Mouse (Mus musculus): ENCODE measurements around the gene Cdk7.
"Not testable (repeated sequence)": the region's sequence is repeated elsewhere in the genome, so short reads cannot be mapped to it uniquely, and the experiment has no call there.

Cdk7 gene

DNA sequence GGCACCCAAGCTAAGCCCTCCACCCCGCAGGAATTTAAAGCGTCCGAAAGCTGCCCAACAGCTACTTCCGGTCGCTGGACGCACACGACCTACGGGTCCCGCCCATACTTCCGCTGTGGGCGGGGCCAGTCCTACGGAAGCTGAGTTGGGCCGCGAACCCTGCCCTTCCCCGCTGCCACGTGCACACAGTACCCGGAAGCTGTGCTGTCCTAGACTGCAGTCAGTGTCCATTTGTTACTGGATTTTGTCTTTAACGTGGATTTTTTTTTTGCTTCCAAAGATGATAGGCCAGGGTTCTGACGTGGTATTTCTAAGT, at the start of gene Cdk7:
Gene Cdk7, minus strand, starts transcription at position 79 of the 316 bp plus-strand sequence.
- DNase-seq (ENCODE audit: low read depth, low spot score), result peak; percentile 97

DNA sequence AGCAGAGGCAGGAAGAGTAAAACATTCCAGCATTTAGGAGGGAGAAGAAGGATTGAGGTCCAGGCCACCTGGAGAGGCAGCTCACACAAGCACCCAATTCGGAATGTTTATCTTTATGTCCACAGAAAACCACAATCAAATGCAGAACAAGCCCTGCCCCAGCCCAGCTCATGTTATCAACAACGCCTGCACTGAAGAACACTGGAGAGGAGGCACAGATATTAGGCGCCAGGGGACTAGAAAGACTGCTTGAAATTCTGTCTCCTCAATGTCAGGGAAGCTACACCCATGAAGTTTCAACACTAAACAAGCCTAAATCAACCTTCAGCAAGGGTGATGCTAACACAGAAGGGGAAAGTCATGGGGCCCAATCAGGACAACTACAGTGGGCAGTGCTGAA, 46.8 kb upstream of the Cdk7 start:
- no peak for DNase-seq (ENCODE audit: low read depth, low spot score)

DNA sequence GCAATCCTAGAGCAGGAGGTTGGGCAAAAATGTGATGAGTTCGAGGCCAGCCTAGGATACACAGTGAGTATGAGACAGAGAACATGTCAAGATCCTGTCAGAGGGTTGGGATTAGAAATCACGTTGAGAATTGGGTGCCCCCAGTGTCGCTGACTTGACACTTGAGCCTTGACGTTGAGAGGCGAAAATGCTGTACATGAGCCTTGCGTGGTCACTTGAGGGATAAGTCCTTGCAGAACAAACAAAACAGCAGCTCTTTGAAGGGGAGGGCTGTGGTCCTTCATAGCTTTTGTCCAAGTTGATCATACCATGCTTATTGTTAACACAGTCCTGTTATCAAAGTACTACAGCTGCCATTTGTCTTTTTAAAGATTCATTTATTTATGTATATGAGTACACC, 46.0 kb upstream of the Cdk7 start:
- DNase-seq (ENCODE audit: low read depth, low spot score), result no peak

GRCm38 (mm10) chr13:100776056-100776419, 45.3 kb upstream of the Cdk7 start:
- no peak for DNase-seq (ENCODE audit: low read depth, low spot score)

- peak; percentile 88 for DNase-seq (ENCODE audit: low read depth, low spot score)
These were observed 44.7 kb upstream of the Cdk7 start, which contains the start of gene Cenph for GRCm38 (mm10) chr13:100775252-100776055. TSS of gene Cenph (minus strand) at chr13:100775899.

GRCm38 (mm10) chr13:100774704-100775103, 44.0 kb upstream of the Cdk7 start:
- no peak for DNase-seq (ENCODE audit: low read depth, low spot score)

- DNase-seq (ENCODE audit: low read depth, low spot score), result no peak
These were observed 24.6 kb upstream of the Cdk7 start for GRCm38 (mm10) chr13:100755329-100755728.

DNA sequence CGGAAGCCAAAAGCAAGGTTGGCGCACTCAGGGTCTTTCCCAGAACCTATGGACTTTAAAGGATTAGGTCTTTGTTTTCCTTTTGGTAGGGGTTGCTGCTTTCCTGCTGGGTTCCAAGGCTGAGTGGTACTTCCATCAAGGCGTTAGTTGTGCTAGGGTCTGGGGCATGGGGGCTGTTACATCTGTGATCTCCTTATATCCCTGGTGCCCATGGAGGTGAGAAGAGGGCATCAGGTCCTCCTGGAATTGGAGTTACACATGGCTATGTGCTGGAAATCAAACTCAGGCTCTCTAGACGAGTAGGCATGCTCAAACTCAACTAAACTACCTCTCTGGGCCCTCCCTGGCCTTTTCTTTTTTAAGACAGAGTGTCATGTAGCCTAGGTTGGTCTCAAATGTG, 23.4 kb upstream of the Cdk7 start:
- no peak for DNase-seq (ENCODE audit: low read depth, low spot score)

GRCm38 (mm10) chr13:100753011-100753410, 22.3 kb upstream of the Cdk7 start:
- no peak for DNase-seq (ENCODE audit: low read depth, low spot score)

DNA sequence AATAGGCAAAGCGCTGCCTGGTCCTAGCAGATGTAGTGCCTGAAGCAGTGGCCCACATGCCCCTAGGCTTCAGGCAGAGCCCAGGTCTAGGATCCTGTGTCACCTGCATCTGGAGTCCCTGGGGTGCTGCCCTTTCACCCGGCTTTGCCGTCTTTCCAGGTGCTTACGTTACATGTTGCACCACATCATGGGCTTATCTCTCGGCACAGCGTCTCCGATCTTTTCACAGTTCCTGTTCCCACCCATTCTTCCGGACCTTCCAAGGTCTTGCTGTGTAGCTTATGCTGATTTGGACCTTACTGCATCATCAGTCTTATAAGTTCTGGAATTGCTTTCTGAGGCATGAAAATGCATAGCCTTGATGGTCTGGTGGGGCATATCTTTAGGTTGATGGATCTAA, 21.8 kb upstream of the Cdk7 start:
- no peak for DNase-seq (ENCODE audit: low read depth, low spot score)

DNA sequence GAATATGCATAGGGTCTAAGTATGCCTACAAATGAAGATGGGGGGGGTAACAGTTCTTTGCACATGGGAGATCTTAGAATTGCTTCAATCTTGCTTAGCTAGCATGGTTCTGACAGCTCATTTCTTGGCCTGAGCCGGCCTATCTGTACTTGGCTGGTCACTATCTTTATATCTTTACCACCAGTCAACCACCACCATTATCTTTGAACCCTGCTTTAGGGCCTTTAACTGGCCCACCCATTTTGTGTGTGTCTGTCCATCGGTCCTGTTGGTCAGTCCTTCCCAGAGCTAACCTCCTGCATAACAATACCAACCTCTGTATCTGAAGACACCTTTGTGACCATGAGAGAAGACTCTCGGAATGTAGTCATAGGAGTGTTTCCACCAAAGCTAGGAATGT, 20.7 kb upstream of the Cdk7 start:
- no peak for DNase-seq (ENCODE audit: low read depth, low spot score)

DNA sequence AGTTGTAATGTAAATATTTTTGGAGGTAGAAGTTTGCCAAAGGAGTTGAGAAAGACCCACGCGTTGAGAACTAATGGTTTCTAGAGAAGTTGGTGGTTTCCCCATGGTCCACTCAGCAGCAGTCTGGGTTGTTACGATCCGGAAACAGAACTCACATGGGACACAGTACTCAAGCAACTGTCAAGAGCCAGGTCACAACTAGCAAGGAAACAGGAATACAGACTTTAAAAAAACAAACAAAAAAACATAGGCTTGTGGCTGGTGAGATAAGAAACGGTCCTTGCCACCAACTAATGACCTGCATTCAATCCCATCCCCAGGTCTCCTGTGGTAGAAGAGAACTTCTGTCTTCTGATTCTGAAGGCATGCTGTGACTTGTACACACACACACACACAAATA, 20.1 kb upstream of the Cdk7 start:
- no peak for DNase-seq (ENCODE audit: low read depth, low spot score)

DNA sequence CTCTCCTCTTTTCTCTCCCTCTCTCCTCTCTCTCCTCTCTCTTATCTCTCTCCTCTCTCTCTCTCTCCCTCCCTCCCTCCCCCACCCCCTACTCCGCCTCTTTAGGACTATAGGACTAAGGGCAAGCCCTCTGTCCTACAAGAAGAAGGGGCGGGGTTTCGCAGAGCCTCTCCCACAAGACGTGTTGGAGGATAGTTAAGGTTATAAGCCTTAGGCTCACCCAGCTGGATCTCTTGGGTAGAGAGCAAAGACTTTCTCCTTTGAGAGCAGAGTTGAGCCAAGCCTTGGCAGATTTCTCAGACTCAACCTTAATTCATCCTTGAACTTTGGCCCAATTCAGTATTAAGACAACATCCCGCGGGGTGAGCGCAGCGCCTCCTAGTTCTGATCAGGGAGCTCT, 17.9 kb upstream of the Cdk7 start:
- no peak for DNase-seq (ENCODE audit: low read depth, low spot score)

DNA sequence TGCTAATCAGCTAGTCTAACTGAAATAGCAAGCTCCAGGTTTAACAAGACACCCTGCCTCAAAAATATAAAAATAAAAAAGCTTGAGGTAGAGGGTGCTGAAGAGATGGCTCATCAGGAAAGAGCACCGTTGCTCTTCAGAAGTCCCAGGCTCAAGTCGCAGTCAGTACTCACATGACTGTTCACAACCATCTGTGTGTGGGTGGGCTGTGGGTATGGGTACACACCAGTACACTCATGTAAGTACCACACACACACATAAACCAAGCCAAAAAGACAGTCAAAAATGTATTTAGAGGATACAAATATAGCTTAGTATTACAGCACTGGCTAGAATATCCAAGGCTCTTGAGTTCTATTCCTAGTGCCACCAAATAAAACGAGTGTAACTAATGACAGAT, 15.4 kb upstream of the Cdk7 start:
- no peak for DNase-seq (ENCODE audit: low read depth, low spot score)

DNA sequence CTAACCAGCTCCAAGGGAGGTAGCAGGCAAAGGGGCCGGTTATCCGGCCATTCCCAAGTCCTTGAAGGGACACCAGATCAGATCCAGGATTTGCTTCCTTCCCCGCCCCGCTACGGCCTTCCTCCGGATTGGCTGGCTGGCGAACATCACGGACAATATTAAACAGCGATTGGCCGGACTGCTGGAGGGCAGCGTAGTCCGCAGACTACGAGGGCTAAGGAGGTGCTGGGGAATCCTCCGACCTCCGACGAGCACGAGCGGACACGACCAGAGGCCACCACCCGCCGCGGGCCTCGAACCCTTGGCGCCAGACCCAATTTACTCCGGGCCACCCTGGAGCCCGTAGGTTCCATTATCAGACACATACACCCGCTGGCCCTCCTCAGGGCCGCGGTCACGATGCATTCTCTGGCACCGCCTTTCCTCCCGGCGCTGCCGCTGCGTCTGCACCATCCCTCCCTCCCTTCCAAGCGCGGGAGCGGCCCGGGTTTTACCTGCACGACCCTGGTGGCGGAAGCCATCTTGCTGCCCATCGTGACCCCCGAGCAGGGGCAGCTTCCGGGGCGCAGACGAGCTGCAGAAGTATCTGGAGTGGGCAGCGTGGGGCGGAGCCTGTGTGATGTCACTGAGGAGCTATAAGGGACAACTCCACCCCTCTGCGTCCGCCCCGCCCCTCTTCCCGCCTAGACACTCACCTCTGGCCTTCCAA, 13.5 kb upstream of the Cdk7 start, which contains the start of gene Mrps36:
Gene Mrps36, minus strand, starts transcription at position 624 of the 709 bp plus-strand sequence.
- peak; percentile 88 for DNase-seq (ENCODE audit: low read depth, low spot score)

- DNase-seq (ENCODE audit: low read depth, low spot score), result no peak
These were observed 12.8 kb upstream of the Cdk7 start for GRCm38 (mm10) chr13:100743346-100744035.

- DNase-seq (ENCODE audit: low read depth, low spot score), result no peak
These were observed 12.1 kb upstream of the Cdk7 start for GRCm38 (mm10) chr13:100742831-100743230.

DNA sequence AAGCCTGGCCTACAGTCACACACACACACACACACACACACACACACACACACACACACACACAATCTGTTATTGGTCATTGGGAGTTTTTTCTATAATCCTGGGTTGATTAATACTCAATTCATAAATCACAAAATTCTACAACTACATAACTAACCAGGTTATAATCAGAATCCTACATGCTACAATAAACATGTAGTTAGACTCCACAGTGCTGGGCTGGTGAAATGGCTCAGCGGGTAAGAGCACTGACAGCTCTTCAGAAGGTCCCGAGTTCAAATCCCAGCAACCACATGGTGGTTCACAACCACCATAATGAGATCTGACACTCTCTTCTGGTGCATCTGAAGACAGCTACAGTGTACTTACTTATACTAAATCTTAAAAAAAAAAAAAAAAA, 2.0 kb upstream of the Cdk7 start:
- DNase-seq (ENCODE audit: low read depth, low spot score), result no peak

DNA sequence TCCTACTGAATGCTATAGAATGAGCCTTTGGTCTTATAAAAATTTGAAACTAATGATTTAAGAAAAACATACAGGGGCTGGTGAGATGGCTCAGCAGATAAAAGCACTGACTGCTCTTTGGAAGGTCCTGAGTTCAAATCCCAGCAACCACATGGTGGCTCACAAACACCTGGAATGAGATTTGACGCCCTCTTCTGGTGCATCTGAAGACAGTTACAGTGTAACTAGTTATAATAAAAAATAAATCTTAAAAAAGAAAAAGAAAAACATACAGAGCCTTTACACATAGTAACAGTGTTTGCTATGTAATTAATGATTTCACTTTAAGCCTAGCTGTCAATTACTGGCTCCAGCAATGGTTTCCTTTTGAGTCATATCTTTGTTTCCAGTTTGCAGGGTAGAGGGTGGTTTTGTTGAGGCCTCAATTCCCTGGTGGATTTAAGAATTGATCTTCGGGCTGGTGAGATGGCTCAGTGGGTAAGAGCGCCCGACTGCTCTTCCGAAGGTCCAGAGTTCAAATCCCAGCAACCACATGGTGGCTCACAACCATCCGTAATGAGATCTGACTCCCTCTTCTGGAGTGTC, 815 bp upstream of the Cdk7 start:
- not testable (repeated sequence) for DNase-seq (ENCODE audit: low read depth, low spot score)

- DNase-seq (ENCODE audit: low read depth, low spot score), result no peak
These were observed 432 bp downstream of the Cdk7 start for GRCm38 (mm10) chr13:100730153-100730860.

- not testable (repeated sequence) for DNase-seq (ENCODE audit: low read depth, low spot score)
These were observed 2.2 kb downstream of the Cdk7 start for GRCm38 (mm10) chr13:100728530-100728929.

DNA sequence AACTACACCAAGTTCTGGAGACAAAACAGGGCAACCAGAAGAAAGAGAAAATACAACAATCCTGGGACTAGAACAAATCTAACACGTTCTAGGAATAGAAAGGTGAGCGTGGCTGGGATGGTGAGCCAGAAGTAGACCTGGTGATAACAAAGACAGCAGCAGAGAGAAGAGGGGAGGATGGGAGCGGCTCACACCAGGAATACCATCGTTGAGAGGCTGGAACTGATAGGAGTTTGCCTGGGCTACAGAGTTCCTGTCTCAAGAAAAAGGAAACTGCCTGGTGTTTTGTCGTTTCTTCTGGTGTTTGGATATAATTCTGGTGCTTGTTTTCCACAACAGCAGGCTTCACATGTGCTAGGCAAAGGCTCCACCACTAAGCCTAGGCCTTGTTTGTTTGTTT, 2.7 kb downstream of the Cdk7 start:
- no peak for DNase-seq (ENCODE audit: low read depth, low spot score)

Measured in forelimb bud, embryonic 11.5 days (tissue).